Mouse (Mus musculus) skeletal muscle tissue, adult 2 months (tissue): ENCODE measurements around the gene Ube2g2.

Experiments
- DNase-seq: peaks from one replicate; pipeline ENCODE4 v3.0.0-alpha.2; 2012; ENCODE audit warnings: low read depth, low spot score

Gene Ube2g2

DNA sequence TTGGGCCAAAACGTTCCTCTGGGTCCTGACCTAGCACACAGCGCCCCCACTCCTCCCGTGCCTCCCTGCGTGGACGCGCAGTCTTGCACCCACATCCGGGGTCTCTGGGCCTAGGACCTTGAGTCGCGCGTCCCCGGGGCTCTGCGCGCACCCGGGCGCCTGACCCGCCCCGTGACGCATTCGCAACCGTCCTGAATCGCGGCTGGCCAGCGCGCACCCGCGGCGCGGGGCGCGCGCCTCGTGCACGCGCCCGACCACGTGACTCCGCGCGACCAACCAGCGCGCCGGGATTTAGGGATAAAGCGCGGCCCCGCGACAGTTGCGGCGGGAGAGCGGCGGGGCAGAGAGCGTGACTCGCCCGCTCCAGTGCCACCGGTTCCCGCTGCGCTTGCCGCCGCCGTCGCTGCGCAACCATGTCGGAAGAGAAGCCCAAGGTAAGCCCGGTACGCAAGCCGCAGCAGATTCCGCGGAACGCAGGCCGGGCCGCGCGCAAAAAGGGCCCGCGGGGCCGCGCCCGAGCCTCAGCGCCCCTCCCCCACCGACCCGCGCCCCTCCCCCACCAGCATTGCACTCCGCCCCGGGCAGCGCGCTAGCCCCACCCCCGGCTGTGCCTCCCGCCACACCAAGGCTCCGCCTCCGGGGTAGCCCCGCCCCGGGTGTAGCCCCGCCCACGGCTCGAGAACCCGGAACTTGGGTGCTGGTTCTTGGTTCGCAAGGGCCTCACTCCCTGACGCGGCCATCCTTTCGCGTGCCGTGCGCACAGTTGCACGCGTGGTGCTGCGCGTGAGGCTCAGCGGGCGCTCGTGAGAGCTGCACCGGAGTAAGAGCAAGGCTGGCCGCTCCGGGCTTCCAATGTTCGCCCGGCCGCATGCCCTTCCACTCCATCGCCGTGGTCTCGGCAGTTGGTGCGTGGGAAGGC, 15.9 kb upstream of the Ube2g2 start, which contains the start of the genes Sumo3 and Gm49325:
Gene Sumo3, plus strand, starts transcription at position 190 of the 919 bp plus-strand sequence.
Gene Gm49325, plus strand, starts transcription at position 290 of the 919 bp plus-strand sequence.
- peak; percentile 91 for DNase-seq

- DNase-seq = no peak
Measured at GRCm38 (mm10) chr10:77606855-77607254, 15.2 kb upstream of the Ube2g2 start.

DNA sequence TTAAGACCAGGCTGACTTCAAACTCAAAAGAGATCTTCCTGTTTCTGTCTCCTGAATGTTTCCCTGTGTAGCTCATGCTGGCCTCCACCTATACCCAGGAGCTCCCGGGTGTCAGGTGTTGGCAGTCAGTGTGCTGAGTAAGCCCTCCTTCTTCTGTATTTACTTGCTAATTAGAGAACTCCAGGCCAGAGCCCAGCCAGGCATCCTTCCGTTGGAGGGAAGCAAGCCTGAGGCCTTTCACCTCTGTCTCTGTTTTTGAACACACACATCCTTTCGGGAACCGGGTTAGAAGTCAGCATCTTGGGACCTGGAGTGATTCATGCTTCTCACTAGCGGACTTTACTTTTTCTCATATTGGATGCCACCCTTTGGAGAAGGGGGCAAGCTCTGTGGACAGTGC, 14.6 kb upstream of the Ube2g2 start:
- no peak for DNase-seq

- no peak for DNase-seq
Measured at GRCm38 (mm10) chr10:77608589-77608988, 13.5 kb upstream of the Ube2g2 start.

GRCm38 (mm10) chr10:77610221-77610961, 11.7 kb upstream of the Ube2g2 start:
- DNase-seq = no peak

- DNase-seq = peak; percentile 77
Measured at GRCm38 (mm10) chr10:77613409-77613808, 8.7 kb upstream of the Ube2g2 start.

DNA sequence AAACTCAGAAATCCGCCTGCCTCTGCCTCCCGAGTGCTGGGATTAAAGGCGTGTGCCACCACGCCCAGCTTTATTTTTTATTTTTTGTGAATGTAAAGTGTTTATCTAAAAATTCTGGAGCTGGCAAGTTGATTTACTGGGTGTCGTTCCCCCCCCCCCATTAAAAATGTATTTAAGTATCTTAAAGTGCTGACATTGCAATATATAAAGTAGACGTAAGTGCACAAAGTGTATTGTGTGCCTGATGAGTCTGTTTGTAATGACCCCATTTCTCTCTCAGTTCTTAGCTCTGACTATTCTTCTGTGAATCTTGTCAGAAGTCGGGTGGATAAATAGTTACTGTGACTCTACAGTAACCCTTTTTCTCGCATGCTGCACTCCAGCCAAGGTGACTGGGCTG, 6.4 kb upstream of the Ube2g2 start:
- DNase-seq = no peak

- no peak for DNase-seq
Measured at GRCm38 (mm10) chr10:77616166-77616565, 5.9 kb upstream of the Ube2g2 start.

GRCm38 (mm10) chr10:77616926-77617325, 5.1 kb upstream of the Ube2g2 start:
- DNase-seq = no peak

GRCm38 (mm10) chr10:77621546-77621945, 529 bp upstream of the Ube2g2 start:
- no peak for DNase-seq

- peak; percentile 82 for DNase-seq
Measured at GRCm38 (mm10) chr10:77623069-77623492, 1.0 kb downstream of the Ube2g2 start.

GRCm38 (mm10) chr10:77623639-77624400, 1.7 kb downstream of the Ube2g2 start:
- DNase-seq = no peak

GRCm38 (mm10) chr10:77624570-77624995, 2.5 kb downstream of the Ube2g2 start:
- peak; percentile 78 for DNase-seq

DNA sequence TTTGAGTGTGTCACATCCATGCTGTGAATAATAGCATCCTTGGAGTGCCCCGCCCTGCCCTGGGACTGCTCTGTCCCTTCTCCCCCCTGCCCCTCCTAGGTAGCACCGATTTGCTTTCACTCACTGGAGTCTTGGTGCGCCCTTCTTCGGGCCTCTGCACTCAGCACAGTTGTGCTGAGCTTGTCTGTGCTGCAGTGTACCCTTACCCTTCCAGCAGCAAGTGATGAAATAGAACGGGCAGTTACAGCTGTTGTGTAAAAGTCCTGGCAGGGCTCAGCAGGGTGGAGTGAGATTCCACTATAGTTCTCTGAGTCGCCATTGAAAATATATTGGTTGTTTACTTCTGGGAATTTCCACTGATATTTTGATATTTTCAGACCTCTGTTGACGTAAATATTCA, 4.0 kb downstream of the Ube2g2 start:
- no peak for DNase-seq

- no peak for DNase-seq
Measured at GRCm38 (mm10) chr10:77626591-77626990, 4.5 kb downstream of the Ube2g2 start.

DNA sequence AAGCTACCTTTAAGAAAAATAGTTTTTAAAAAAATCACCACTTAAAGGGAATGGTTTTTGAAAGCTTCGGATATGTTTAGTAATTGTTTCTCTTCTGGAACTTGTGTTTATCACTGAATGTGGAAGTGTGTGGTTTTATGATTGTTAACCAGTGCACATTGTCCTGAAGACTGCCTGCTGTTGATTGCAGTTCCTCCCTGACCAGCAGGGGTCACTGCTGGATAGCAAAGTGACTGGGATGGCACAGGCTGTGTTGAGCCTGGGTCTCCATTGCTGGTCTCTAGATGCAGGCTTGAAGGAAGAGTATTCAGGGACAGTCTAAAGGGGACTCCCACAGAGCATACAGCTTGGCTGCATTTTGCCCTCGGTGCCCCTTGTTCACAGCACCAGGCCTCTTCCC, 5.4 kb downstream of the Ube2g2 start:
- peak; percentile 77 for DNase-seq

DNA sequence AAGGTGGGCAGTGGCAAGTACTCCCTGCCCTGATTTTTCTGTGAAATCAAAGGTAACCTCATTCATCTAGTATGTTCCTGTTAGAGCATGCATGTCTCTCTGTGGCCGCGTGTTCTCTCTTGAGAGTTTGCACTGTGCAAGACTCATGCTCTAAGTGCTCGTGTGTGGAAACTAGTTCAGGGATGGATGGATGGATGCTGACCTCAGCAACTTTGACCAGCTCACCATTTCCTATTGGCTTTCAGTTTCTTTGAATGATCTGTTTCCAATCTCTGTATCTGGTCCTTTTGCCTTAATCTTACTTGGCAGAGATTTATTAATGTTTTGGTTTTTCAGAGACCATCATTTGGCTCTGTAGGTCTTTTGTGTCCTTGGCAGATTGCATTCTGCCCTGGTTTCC, 7.1 kb downstream of the Ube2g2 start:
- no peak for DNase-seq

DNA sequence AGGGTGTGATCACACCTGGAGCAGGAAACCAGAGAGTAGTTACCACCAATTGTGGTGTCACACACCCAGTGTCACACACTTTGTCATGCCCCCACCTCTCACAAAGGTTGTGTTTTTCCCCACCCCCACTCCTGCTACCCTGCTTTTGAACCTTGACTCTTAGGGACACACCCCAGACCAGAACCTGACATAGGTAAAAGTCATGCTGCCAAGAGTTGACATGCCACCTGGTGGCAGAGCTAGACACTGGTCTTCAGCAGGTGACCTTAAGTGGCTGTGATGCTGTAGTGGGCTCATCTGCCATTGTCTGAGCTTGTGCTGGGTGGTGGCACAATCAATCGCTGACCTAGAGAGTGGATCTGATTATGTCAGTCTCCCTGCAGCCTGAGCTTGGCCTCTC, 7.9 kb downstream of the Ube2g2 start:
- DNase-seq = no peak

GRCm38 (mm10) chr10:77634016-77634415, 11.9 kb downstream of the Ube2g2 start:
- DNase-seq = no peak

DNA sequence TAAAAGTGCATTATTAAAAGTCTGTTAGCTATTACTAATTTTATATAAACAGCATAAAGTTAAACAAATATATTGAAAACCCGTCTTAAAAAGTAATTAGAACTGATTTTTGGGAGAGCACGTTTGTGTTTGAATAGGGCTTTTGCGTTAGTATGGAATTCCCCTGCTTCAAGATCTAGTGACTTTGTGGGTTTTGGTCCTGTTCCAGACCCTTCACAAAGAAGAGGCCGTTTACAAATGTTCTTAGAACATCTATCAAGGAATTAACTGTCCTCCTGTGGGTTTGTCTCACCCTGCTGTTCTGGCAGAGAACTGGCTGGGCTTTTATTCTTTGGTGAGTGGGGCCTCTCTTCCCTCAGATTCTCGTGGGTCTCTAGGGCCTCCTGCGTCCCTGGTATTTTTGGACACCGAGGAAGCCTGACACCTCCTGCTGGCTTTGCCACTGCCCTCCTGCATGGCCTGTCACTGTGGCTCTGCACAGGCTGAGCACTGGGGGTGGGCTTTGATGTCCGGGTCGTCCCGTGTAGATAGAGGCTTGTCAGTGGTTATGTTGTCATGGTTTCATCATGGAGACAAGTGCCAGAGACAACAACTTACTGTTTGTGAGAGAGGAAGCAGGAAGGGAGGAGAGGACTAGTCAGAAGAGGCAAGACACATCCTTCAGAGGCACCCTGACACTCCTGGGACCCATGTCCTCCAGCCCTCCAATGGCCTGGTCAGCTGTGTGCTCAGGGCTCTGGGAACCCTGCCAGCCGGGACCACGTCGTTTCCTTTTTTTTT, 12.6 kb downstream of the Ube2g2 start:
- no peak for DNase-seq
